Mouse (Mus musculus) lung, postnatal 0 days (tissue): Measurements from ENCODE around the gene 1700008O03Rik.

Experiments
- CTCF ChIP-seq: IDR thresholded peaks from 2 replicates; pipeline ENCODE4 v1.5.1; 2016; ENCODE audit warnings: antibody characterized with exemption, mild to moderate bottlenecking
- EP300 ChIP-seq: IDR thresholded peaks from 2 replicates; pipeline ENCODE4 v1.6.1; 2016; ENCODE audit warnings: antibody characterized with exemption, mild to moderate bottlenecking, control low read depth

DNA sequence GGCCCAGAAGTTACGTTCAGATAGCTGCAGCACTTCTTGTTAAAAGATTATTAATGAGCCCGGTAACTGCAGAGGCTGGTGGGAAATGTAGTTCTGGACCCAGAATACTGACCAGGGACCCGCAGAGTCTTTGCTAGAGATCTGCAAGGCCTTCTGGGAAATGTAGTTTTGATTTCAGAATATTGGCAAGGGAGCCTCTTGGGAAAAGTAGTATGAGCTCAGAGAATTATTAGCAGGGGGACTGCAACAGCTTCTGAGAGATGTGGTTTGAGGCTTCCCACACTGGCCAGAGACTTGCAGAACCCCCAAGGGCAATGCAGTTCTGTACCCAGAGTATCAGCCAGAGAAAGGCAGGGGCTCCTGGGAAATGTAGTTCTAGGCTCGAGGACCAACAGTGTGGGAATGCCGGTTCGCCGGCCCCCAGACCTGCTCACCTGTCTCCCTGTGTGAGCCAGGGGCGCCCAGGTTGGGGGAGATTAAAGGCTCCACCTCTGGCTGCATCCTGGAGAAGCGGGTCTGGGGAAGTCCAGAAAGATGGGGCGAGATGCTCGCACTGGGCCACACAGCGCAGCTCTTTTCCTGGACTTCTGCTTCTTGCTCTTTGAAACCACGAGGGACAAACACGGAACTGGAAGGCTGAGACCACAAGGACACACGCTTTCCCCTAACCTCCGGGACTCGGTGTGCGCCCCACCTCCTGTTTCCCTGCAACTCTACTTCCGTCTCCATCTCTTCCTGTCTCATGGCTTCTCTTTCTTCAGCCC lies 11.5 kb downstream of the 1700008O03Rik start:
- no peak for TF ChIP-seq CTCF
- TF ChIP-seq EP300: peak; percentile 20; the same call in 1 of the 2 replicates
